Mouse (Mus musculus): ENCODE measurements at regions not wholly inside any gene's neighbourhood (a gene's known extent, or its start where the extent isn't known, plus 50 kb on each side); places are given as distances from the start of the nearest gene placed in this dataset.

DNA sequence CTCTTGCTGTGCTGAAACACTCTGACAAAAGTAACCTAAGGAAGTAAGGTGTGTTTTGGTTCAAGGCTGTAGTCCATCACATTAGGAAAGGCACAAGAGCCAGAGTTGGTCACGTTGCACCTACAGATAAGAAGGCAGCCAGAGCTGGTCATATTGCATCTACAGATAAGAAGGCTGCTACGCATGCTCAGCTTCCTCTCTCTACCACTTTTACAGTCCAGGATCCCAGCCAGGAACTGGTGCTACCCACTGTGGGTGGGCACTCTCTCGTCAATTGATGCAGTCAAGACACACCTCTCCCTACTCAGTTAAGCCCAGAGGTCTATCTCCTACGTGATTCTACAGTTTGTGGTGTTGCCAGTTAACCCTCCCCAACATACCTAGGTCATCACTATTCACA lies 147.8 kb upstream of the Prok2 start:
- H3K4me2 ChIP-seq (ENCODE audit: low read depth): no peak overlapping the region
- peaks cover 3% of the 10 kb centered on the region for H3K27me3 ChIP-seq (ENCODE audit: control insufficient read depth, insufficient read depth, insufficient read length)
- no peak for TF ChIP-seq MYOG (IDR thresholded peaks at IDR 0.05; ENCODE audit: control insufficient read depth in 1 of 3, insufficient read depth in 1 of 3, insufficient read length in 2 of 3, low read depth in 2 of 3)
- no peak for TF ChIP-seq TCF12 (IDR thresholded peaks at IDR 0.05; ENCODE audit: insufficient read depth, poor library complexity, severe bottlenecking)
- no peak for TF ChIP-seq MAX (IDR thresholded peaks at IDR 0.05; ENCODE audit: low read depth)
- TF ChIP-seq SRF (IDR thresholded peaks at IDR 0.05; ENCODE audit: control insufficient read depth, insufficient read length, low read depth): no peak
- no peak for TF ChIP-seq REST (IDR thresholded peaks at IDR 0.05; ENCODE audit: insufficient read depth, insufficient read length)
- no peak for TF ChIP-seq CEBPB (IDR thresholded peaks at IDR 0.05; ENCODE audit: insufficient read depth, poor library complexity, severe bottlenecking)
- TF ChIP-seq MYOD1 (IDR thresholded peaks at IDR 0.05; ENCODE audit: control insufficient read depth in 1 of 3, insufficient read length in 2 of 3, low read depth in 2 of 3): no peak
- no peak for TF ChIP-seq POLR2AphosphoS2 (IDR thresholded peaks at IDR 0.05; ENCODE audit: insufficient read length, low read depth)
- no peak for TF ChIP-seq E2F4 (IDR thresholded peaks at IDR 0.05; ENCODE audit: insufficient read depth)
- no peak for TF ChIP-seq TCF3 (IDR thresholded peaks at IDR 0.05; ENCODE audit: insufficient read length, low read depth)
- TF ChIP-seq POLR2A (IDR thresholded peaks at IDR 0.05; ENCODE audit: insufficient read length, low read depth): no peak
- no peak overlapping the region for H3K4me3 ChIP-seq
- no peaks in the 10 kb centered on the region for H3K36me3 ChIP-seq (ENCODE audit: control insufficient read depth, insufficient read depth)
- no peak overlapping the region for H3ac ChIP-seq (ENCODE audit: control insufficient read depth, insufficient read length)
- H3K79me2 ChIP-seq (ENCODE audit: control insufficient read depth, insufficient read depth): no peaks in the 10 kb centered on the region

DNA sequence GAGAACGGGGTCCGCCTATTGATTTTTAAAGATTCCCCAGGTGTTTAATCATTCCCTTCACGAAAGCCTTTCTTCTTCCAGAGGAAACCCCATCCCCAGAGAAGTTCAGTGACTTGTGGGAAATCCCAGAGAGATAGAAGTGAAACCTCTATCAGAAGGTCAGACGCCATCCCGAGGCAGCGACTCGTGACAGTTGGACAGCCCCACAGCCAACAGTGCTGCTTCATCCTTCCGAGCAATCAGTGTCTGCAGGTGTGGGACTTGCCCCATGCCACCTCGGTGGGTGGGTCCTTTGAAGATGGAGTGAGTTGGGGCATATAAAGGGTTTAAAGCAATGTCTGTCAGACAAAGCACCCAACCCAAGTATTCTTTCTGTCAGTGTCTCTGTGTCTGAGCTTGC lies 139.9 kb upstream of the Prok2 start:
- TF ChIP-seq MAX (IDR thresholded peaks at IDR 0.05; ENCODE audit: low read depth): no peak
- TF ChIP-seq POLR2A (IDR thresholded peaks at IDR 0.05; ENCODE audit: insufficient read length, low read depth): no peak
- TF ChIP-seq TCF3 (IDR thresholded peaks at IDR 0.05; ENCODE audit: insufficient read length, low read depth): no peak
- no peak for TF ChIP-seq REST (IDR thresholded peaks at IDR 0.05; ENCODE audit: insufficient read depth, insufficient read length)
- no peak for TF ChIP-seq CEBPB (IDR thresholded peaks at IDR 0.05; ENCODE audit: insufficient read depth, poor library complexity, severe bottlenecking)
- TF ChIP-seq MYOG (IDR thresholded peaks at IDR 0.05; ENCODE audit: control insufficient read depth in 1 of 3, insufficient read depth in 1 of 3, insufficient read length in 2 of 3, low read depth in 2 of 3): no peak
- TF ChIP-seq POLR2AphosphoS2 (IDR thresholded peaks at IDR 0.05; ENCODE audit: insufficient read length, low read depth): no peak
- no peak for TF ChIP-seq MYOD1 (IDR thresholded peaks at IDR 0.05; ENCODE audit: control insufficient read depth in 1 of 3, insufficient read length in 2 of 3, low read depth in 2 of 3)
- no peak for TF ChIP-seq SRF (IDR thresholded peaks at IDR 0.05; ENCODE audit: control insufficient read depth, insufficient read length, low read depth)
- Histone ChIP-seq H3ac (ENCODE audit: control insufficient read depth, insufficient read length) (no peak overlapping the region), H3K79me2 (ENCODE audit: control insufficient read depth, insufficient read depth) (no peaks in the 10 kb centered on the region), H3K36me3 (ENCODE audit: control insufficient read depth, insufficient read depth) (no peaks in the 10 kb centered on the region), H3K4me2 (ENCODE audit: low read depth) (no peak overlapping the region), H3K27me3 (ENCODE audit: control insufficient read depth, insufficient read depth, insufficient read length) (peaks cover 8% of the 10 kb centered on the region), H3K4me3 (no peak overlapping the region)

DNA sequence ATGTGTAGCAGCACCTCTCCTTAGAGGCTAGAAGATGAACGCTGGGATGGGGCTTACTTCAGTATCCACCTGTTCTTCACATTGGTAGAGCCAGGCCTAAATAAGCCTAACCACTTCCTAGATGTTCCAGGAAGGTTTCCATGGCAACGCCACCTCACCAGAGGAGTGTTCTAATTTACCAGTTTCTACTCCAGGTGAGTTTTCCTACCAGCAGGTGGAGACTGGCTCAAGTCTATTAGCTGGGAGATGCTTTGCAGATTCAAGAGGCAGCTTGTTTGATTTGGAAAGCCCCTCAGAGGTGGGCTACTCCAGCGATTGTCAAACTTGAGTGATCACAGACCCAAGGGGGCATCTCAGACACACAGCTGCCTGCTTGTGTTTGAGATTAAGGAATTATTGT lies 138.8 kb upstream of the Prok2 start:
- Histone ChIP-seq H3K27me3 (ENCODE audit: control insufficient read depth, insufficient read depth, insufficient read length) (peaks cover 8% of the 10 kb centered on the region), H3ac (ENCODE audit: control insufficient read depth, insufficient read length) (no peak overlapping the region), H3K79me2 (ENCODE audit: control insufficient read depth, insufficient read depth) (no peaks in the 10 kb centered on the region), H3K4me2 (ENCODE audit: low read depth) (no peak overlapping the region), H3K36me3 (ENCODE audit: control insufficient read depth, insufficient read depth) (no peaks in the 10 kb centered on the region), H3K4me3 (no peak overlapping the region)
- no peak for TF ChIP-seq POLR2A (IDR thresholded peaks at IDR 0.05; ENCODE audit: insufficient read length, low read depth)
- no peak for TF ChIP-seq REST (IDR thresholded peaks at IDR 0.05; ENCODE audit: insufficient read depth, insufficient read length)
- no peak for TF ChIP-seq MYOD1 (IDR thresholded peaks at IDR 0.05; ENCODE audit: control insufficient read depth in 1 of 3, insufficient read length in 2 of 3, low read depth in 2 of 3)
- no peak for TF ChIP-seq MAX (IDR thresholded peaks at IDR 0.05; ENCODE audit: low read depth)
- no peak for TF ChIP-seq USF1 (IDR thresholded peaks at IDR 0.05; ENCODE audit: low read depth)
- TF ChIP-seq TCF3 (IDR thresholded peaks at IDR 0.05; ENCODE audit: insufficient read length, low read depth): no peak
- TF ChIP-seq SRF (IDR thresholded peaks at IDR 0.05; ENCODE audit: control insufficient read depth, insufficient read length, low read depth): no peak
- no peak for TF ChIP-seq CEBPB (IDR thresholded peaks at IDR 0.05; ENCODE audit: insufficient read depth, poor library complexity, severe bottlenecking)
- no peak for TF ChIP-seq POLR2AphosphoS2 (IDR thresholded peaks at IDR 0.05; ENCODE audit: insufficient read length, low read depth)
- no peak for TF ChIP-seq TCF12 (IDR thresholded peaks at IDR 0.05; ENCODE audit: insufficient read depth, poor library complexity, severe bottlenecking)
- TF ChIP-seq MYOG (IDR thresholded peaks at IDR 0.05; ENCODE audit: control insufficient read depth in 1 of 3, insufficient read depth in 1 of 3, insufficient read length in 2 of 3, low read depth in 2 of 3): no peak
- TF ChIP-seq E2F4 (IDR thresholded peaks at IDR 0.05; ENCODE audit: insufficient read depth): no peak

DNA sequence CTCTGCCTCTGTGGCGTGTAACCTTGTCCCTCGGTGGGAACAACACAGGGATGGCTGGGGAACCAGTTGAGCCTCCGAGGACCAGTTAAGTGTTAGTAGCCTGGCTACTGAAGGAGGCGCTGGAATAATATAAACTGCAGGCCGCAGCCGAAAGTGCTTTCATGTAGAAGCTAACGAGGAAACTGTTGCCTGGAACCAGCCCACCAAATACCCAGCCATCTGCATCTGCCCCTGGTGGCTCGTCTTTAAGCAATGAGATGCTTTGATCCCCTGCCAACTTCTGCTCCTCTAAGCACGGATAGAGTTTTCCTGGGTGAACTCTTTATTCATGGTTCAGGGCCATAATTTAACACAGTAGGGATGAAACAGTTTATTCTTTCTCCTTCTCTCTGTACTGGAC lies 137.2 kb upstream of the Prok2 start:
- H3K4me3 ChIP-seq: no peak overlapping the region
- TF ChIP-seq USF1 (IDR thresholded peaks at IDR 0.05; ENCODE audit: low read depth) (no peak), POLR2A (IDR thresholded peaks at IDR 0.05; ENCODE audit: insufficient read length, low read depth) (no peak), MAX (IDR thresholded peaks at IDR 0.05; ENCODE audit: low read depth) (no peak), MYOG (IDR thresholded peaks at IDR 0.05; ENCODE audit: control insufficient read depth in 1 of 3, insufficient read depth in 1 of 3, insufficient read length in 2 of 3, low read depth in 2 of 3) (no peak), E2F4 (IDR thresholded peaks at IDR 0.05; ENCODE audit: insufficient read depth) (no peak), CEBPB (IDR thresholded peaks at IDR 0.05; ENCODE audit: insufficient read depth, poor library complexity, severe bottlenecking) (no peak), POLR2AphosphoS2 (IDR thresholded peaks at IDR 0.05; ENCODE audit: insufficient read length, low read depth) (no peak), TCF3 (IDR thresholded peaks at IDR 0.05; ENCODE audit: insufficient read length, low read depth) (no peak), TCF12 (IDR thresholded peaks at IDR 0.05; ENCODE audit: insufficient read depth, poor library complexity, severe bottlenecking) (no peak), MYOD1 (IDR thresholded peaks at IDR 0.05; ENCODE audit: control insufficient read depth in 1 of 3, insufficient read length in 2 of 3, low read depth in 2 of 3) (no peak), REST (IDR thresholded peaks at IDR 0.05; ENCODE audit: insufficient read depth, insufficient read length) (no peak), SRF (IDR thresholded peaks at IDR 0.05; ENCODE audit: control insufficient read depth, insufficient read length, low read depth) (no peak)

More for the DNA sequence above, 137.2 kb upstream of the Prok2 start:
- no peaks in the 10 kb centered on the region for H3K79me2 ChIP-seq (ENCODE audit: control insufficient read depth, insufficient read depth)
- H3ac ChIP-seq (ENCODE audit: control insufficient read depth, insufficient read length): no peak overlapping the region
- H3K4me2 ChIP-seq (ENCODE audit: low read depth): no peak overlapping the region
- H3K36me3 ChIP-seq (ENCODE audit: control insufficient read depth, insufficient read depth): no peaks in the 10 kb centered on the region
- H3K27me3 ChIP-seq (ENCODE audit: control insufficient read depth, insufficient read depth, insufficient read length): peaks cover 8% of the 10 kb centered on the region
